Mouse (Mus musculus) splenic B cell, adult 2 months (primary cell): ENCODE measurements around the gene Zfp760.

ENCODE experiments used
- DNase-seq: peaks from one replicate; pipeline ENCODE4 v3.0.0-alpha.2; 2011; ENCODE audit warnings: low read depth, low spot score
- H3K27me3 ChIP-seq: 2 replicates; pipeline ENCODE4 v1.6.1; 2012; ENCODE audit warnings: mild to moderate bottlenecking, low read length, moderate library complexity, mixed read lengths; ENCODE audit not compliant: control insufficient read depth, poor library complexity, insufficient read depth, severe bottlenecking
- H3K36me3 ChIP-seq: 2 replicates; pipeline ENCODE4 v1.6.1; 2012; ENCODE audit warnings: mild to moderate bottlenecking, low read length, moderate library complexity, mixed read lengths; ENCODE audit not compliant: control insufficient read depth, poor library complexity, insufficient read depth, severe bottlenecking

Zfp760 gene

GRCm38 (mm10) chr17:21753342-21754208 is 46.0 kb downstream of the Zfp760 start:
- Histone ChIP-seq H3K27me3 (no peaks in the 10 kb centered on the region; the same call in 1 of the 2 replicates), H3K36me3 (no peaks in the 10 kb centered on the region)
- no peak for DNase-seq

GRCm38 (mm10) chr17:21770336-21770735 is 62.8 kb downstream of the Zfp760 start:
- Histone ChIP-seq H3K36me3 (no peaks in the 10 kb centered on the region), H3K27me3 (no peaks in the 10 kb centered on the region)
- no peak for DNase-seq
